Mouse (Mus musculus): ENCODE data around the gene Zfp53.

The Zfp53 gene

DNA sequence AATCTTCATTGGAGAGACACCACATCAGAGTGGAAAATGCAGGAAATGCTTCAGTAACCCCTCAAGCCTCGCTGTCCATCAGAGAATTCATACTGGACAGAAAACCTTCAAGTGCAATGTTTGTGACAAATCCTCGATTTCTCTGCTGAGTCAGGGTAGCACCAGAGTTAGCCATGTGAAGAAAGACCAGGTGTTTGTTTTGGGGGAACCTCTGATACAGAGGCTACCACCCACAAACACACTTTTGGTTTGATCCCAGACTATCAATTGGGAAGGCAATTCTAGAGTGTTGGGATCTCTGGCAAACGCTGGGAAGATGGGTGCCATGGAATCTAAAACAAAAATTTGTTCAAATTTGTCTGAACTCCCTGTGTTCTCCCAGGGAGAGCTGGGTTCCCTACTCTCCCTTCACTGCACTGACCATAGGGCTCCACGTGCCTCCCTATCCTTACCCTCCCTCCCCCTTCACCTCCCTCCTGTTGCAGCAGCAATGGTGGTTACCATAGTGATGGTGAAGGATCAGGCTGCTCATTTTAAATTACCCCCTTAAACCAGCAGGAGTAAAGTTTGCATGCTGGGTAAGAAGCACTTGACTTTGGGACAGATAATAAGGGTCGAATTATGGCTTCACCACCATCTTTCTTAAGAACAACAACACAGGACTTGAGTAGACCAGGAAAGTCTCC, 42.0 kb downstream of the Zfp53 start:
- DNase-seq = peak; percentile 16

DNA sequence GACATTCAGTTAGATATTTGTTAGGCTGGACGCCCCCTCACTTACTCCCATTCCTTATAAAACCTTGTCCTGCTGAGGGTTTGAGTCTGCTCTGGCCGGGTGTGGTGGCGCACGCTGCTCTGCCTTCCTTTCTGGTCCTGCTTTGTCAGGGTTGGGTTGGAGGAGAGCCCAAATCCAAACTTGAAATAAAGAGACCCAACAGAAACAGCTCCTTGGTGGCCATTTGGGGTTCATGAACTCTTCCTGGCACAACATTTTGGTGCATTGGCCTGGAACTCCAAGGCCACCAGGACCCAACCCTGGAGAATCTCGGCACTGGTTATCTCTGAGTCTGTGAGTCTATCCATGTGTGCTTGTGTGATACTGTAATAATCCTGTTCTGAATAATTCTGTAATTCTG, 42.8 kb downstream of the Zfp53 start:
- peak; percentile 51 for DNase-seq

DNA sequence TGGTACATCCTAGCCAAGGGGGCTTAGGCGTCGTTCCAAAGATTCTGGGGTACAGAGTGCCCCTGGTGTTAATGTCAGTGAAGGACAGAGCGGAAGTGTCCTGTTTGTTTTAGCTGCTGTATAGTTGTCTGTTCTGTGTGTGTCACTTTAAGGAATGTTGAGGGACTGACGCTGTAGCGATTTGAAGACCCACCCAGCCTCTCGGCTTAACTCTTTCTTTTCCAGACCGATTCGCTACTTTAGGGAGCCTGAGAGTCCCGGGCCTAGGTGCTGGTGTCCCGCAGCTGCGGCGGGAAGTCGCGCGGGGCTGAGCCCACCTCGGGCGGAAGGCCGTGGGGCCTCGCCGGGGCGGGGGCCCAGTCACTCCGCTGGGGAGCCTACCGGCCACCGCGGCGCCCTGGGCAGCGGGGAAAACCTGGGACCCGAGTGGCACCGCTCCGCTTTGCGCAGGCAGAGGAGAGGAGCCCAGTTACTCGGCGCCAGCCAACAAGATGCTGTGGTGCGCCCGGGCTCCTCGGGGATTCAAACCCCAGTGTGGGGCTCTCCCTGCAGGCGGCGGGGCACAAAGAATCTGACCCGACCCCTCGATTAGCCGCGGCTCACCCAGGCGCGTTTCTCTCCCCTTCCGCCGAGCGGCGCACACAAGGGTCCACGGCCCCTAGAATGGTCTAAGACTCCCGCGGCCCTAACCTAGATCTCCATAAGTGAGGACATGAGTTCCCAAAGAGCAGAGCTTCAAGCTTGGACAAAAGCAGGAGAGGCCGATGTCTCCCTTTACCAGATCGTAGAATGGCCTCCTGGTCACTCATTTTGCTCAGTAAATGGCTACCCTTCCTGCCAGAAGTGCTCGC, 43.5 kb downstream of the Zfp53 start:
- DNase-seq = peak; percentile 72

DNA sequence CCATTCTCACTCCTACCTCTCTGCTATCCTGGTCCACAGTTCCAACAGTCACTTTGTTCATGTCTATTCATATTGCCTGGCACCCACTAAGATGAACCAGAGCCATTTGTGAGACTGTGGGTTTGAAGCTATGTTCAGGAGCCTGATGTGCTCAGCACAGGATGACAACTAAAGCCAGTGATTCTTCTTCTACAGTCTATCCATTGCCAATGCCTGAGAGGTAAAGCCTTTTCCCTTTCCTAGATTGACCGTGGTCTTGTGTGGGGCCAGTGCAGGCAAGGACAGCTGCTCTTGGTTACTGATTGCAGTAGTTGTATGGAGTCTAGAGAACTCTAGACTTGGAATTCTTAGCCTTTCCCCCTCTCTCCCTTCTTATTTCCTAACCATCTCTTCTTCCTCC, 45.2 kb downstream of the Zfp53 start:
- peak; percentile 15 for DNase-seq

DNA sequence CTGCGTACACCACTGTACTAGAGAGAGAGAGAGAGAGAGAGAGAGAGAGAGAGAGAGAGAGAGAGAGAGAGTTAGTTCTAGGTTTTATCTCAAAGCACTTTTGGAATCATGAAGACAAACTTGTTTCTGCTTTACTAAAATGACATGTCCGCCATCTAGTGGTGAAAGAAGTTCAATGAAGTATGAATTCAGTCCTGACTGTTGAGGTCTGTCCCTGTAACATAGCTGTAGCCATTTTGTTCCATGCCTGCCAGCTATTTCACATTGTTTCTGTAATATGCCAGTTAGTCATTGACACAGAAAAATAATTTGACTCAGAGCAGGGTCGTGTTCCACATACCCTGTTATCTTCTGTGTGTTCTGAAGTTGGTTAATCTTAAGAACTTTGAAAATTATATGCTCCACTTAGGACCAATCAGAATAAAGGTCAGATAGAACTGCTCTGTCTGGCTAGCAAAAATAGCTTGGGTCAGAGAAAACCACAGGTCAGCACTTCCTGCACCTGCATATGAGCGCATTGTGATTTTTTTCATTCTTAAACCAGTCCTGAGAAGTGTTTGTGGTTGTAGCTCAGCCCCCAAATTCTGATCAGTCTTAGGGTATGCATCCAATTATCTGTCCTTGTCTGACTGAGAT, 45.8 kb downstream of the Zfp53 start:
- DNase-seq = peak; percentile 16

DNA sequence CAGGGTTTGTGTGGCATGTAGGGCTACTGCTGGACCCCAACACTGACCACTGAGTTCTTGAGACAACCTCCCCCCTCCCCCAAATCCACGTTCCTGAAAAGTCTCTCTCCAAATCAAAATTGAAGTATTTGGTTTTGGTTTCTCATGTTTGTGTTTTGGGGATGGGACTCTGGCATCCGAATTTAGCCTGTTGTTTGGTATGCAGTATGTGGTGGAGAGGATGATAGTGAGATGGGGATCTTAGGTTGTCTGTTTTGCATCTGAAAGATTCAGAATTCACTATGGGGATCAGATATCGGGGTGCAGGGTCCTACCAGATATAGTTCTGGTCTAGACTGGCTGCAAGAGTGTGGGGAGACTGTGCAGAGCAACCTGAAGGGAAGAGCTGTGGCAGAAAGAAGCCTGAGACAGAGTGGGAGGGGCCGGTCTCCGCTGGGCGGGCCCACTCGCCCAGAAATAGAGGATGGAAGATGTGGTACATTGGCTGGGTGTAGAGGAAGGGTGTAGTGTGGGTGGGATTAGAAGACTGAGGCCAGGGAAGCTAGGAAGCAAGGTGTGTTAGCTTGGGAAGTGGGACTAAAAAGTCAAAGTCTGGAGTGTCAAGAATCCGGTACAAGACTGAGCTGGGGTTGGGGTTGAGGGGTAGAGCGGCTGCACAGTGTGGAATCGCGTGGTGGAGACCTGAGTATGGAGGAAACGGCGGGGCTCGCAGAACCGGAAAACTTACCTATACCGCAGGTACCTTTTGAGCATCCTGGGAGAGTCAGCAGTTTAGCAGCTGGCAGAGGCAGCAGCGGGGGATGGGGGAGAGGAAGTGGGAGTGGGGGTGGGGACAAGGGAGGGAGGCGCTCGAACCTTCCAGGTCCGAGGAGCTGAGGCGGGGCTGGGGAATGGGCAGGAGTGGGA, 46.6 kb downstream of the Zfp53 start, which contains the start of gene Zfp52:
Gene Zfp52, plus strand, starts transcription at position 444 of the 906 bp plus-strand sequence.
- DNase-seq = peak; percentile 71

DNA sequence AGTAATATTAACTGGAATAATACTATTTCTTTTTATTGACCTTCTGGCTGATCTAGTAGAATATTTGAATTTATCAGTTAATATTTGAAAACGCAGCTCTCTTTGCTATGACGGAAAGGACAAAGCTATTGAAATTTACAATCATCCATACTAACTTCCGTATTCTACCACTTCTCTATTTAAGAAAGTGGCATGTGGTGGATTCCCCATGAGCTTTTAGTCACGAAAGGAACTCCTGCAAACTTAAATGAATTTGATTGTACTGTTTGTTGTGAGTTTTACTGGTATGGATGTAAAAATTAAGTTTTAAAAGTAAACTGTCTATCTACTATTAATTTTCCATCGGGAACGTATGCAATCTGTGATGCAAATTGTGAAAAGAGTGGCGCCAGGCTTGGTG, 47.3 kb downstream of the Zfp53 start:
- no peak for DNase-seq

DNA sequence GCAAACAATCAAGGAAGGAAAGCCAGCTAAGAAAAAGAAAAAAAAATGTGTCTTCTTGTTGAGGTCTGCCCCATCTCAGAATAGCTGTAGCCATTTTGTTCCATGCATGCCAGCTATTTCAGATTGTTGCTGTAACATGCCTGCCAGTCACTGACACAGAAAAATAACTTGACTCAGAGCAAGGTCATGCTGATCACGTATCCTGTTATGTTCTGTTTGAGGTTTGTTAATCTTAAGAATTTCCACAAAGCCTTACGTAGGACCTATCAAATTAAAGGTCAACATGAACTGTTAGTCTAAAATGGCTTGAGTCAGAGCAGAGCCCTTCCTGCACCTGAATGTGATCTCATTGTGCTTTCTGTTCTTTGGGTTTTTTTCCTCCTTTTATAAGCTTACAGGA, 47.9 kb downstream of the Zfp53 start:
- DNase-seq = no peak

DNA sequence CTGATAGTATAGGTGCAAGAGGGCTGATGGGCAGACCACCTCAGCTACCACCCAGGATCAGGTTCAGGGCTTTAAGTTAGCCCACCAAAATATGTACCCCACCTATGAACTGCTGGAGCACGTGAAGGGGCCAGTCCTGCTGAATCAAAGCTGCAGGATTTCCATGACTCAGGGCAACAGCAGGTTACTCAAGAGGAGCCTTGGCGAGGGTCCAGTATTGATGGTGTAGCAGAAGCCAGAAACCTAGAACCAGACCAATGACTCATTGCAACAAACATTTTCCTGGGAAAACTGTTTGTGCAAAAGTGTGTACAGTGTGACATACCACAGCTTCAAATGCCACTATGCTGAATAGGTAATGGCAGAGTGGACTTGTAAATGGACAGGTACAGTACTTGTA, 69.0 kb downstream of the Zfp53 start:
- DNase-seq = peak; percentile 18
